22 mouse cellular contexts compared by ENCODE assay signal in the genomic region with DNA sequence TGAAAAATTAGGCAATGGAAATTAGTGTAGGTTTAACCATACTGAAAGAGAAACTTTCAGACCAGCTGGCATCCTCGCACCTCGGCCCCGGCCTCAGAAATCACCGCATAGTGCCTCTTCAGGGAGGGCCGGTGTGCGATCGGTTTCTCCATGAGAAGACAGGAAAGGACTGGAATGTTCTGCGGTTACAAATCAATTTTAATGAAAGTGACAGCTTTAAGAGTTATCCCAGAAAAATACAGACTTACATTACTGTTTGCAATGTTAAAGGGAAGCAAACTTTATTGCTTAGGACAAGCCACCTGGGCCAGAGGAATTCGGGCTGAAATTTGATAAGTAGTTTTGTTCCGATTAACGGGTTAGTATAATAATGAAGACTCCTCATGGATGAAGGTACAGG.
"Had no signal": no experiment of that assay in that cellular context is flagged by ENCODE, and none has a peak within 500 bp of the region (broad histone marks: within the 10 kb centered on the region; RNA-seq: fewer than 3 reads in every experiment).

No protein-coding gene starts in this region.

- H3K27ac ChIP-seq: left cerebral cortex, adult 2 months; limb, embryonic 15.5 days; liver, embryonic 14.5 days; macrophage; midbrain, embryonic 12.5 days; midbrain, embryonic 15.5 days; neural tube, embryonic 12.5 days; neural tube, embryonic 15.5 days; stomach, embryonic 15.5 days had no signal

- H3K36me3 ChIP-seq: limb, embryonic 15.5 days; midbrain, embryonic 12.5 days; midbrain, embryonic 15.5 days; neural tube, embryonic 15.5 days; stomach, embryonic 15.5 days had no signal

- H3K9ac ChIP-seq: limb, embryonic 15.5 days; liver, embryonic 14.5 days; liver, postnatal 0 days; lung, embryonic 14.5 days; midbrain, embryonic 12.5 days; midbrain, embryonic 15.5 days; neural tube, embryonic 12.5 days; neural tube, embryonic 15.5 days; stomach, embryonic 15.5 days had no signal

- H3K4me1 ChIP-seq: midbrain, embryonic 12.5 days; midbrain, embryonic 15.5 days; neural tube, embryonic 12.5 days; stomach, embryonic 15.5 days had no signal

- H3K4me2 ChIP-seq: limb, embryonic 15.5 days; liver, embryonic 11.5 days; lung, embryonic 14.5 days; midbrain, embryonic 12.5 days; midbrain, embryonic 15.5 days; neural tube, embryonic 12.5 days; neural tube, embryonic 15.5 days; stomach, embryonic 15.5 days had no signal

- ATAC-seq: intestine, embryonic 16.5 days; liver, postnatal 0 days; lung, postnatal 0 days; midbrain, embryonic 15.5 days had no signal

- H3K9me3 ChIP-seq: limb, embryonic 15.5 days; midbrain, embryonic 12.5 days; midbrain, embryonic 15.5 days; neural tube, embryonic 12.5 days; neural tube, embryonic 15.5 days; stomach, embryonic 15.5 days had no signal

- H3K27me3 ChIP-seq: limb, embryonic 15.5 days; midbrain, embryonic 12.5 days; midbrain, embryonic 15.5 days; neural tube, embryonic 12.5 days; neural tube, embryonic 15.5 days; stomach, embryonic 15.5 days had no signal

- DNase-seq: kidney, adult 8-10 months; kidney, postnatal 36 days; layer of hippocampus, postnatal 36 days; left cerebral cortex, postnatal 4 days; liver, postnatal 0 days; lung, embryonic 14.5 days; right cerebral cortex, adult 18-20 months; right cerebral cortex, postnatal 25 days; spleen, adult 18-20 months; thymus, postnatal 25 days had no signal

- H3K4me3 ChIP-seq: left cerebral cortex, adult 2 months; limb, embryonic 15.5 days; midbrain, embryonic 12.5 days; midbrain, embryonic 15.5 days; neural tube, embryonic 12.5 days; neural tube, embryonic 15.5 days; stomach, embryonic 15.5 days had no signal
